Mouse (Mus musculus) forebrain, embryonic 12.5 days (tissue): Measurements from ENCODE around the gene 1700029P11Rik. TPM values are rescaled to one million over a fixed set of nuclear protein-coding genes. Genes with fewer than 3 reads are reported as not detected.

ENCODE experiments used
- ATAC-seq: fragments of 200-750 bp; cut with Nextera tagmentation; 2 replicates; pipeline ENCODE4 v1.8.0; 2017; ENCODE audit warnings: moderate TSS enrichment; ENCODE audit not compliant: low FRiP score
- H3K27ac ChIP-seq: fragments of 300-500 bp; sonication (generic); 2 replicates; pipeline ENCODE4 v1.5.1; 2016; ENCODE audit warnings: mild to moderate bottlenecking
- H3K27me3 ChIP-seq: fragments of 300-500 bp; sonication (generic); 2 replicates; pipeline ENCODE4 v1.6.1; 2016; ENCODE audit warnings: mild to moderate bottlenecking
- H3K36me3 ChIP-seq: fragments of 300-500 bp; sonication (generic); replicated peaks from 2 replicates; pipeline ENCODE4 v1.6.1; 2016; ENCODE audit warnings: mild to moderate bottlenecking
- H3K4me1 ChIP-seq: fragments of 300-500 bp; sonication (generic); 2 replicates; pipeline ENCODE4 v1.6.1; 2016
- H3K4me2 ChIP-seq: fragments of 300-500 bp; sonication (generic); 2 replicates; pipeline ENCODE4 v1.6.1; 2016; ENCODE audit warnings: mild to moderate bottlenecking, moderate library complexity
- H3K4me3 ChIP-seq: fragments of 300-500 bp; sonication (generic); replicated peaks from 2 replicates; pipeline ENCODE4 v1.5.1; 2016; ENCODE audit warnings: mild to moderate bottlenecking
- H3K9ac ChIP-seq: fragments of 300-500 bp; sonication (generic); 2 replicates; pipeline ENCODE4 v1.6.1; 2016; ENCODE audit warnings: mild to moderate bottlenecking
- H3K9me3 ChIP-seq: fragments of 300-500 bp; sonication (generic); 2 replicates; pipeline ENCODE4 v1.6.1; 2016
- WGBS: fragments of 180-500 bp; shearing (Covaris S2); methylation state at CpG from one replicate; pipeline ENCODE4 v1.1.7; 2016; 5-methylcytosine and 5-hydroxymethylcytosine counted together
- polyA plus RNA-seq: library from polyadenylated mRNA; unstranded; fragments of >200 nt; fragmentation: Nextera tagmentation; extraction: Ambion mirVana; gene quantifications from 2 replicates; pipeline ENCODE4 v1.2.1, GENCODE M21; 2016

1700029P11Rik gene
- polyA plus RNA-seq, 1 experiment from 2014 or later, result not detected

- Histone ChIP-seq H3K4me2 (no peak overlapping the region), H3K4me3 (no peak overlapping the region), H3K27ac (no peak overlapping the region), H3K4me1 (peaks cover 22% of the 10 kb centered on the region), H3K36me3 (peaks cover 18% of the 10 kb centered on the region), H3K9me3 (no peaks in the 10 kb centered on the region), H3K9ac (no peak overlapping the region), H3K27me3 (no peaks in the 10 kb centered on the region)
- 75% methylated on average over 4 of the region's 4 CpGs for WGBS
- no peak for ATAC-seq
These were observed 37.1 kb downstream of the 1700029P11Rik start for GRCm38 (mm10) chr15:82017461-82017860.

- Histone ChIP-seq H3K27me3 (no peaks in the 10 kb centered on the region), H3K4me1 (peaks cover 18% of the 10 kb centered on the region), H3K9ac (no peak overlapping the region), H3K36me3 (peaks cover 35% of the 10 kb centered on the region), H3K4me2 (no peak overlapping the region), H3K27ac (no peak overlapping the region), H3K4me3 (no peak overlapping the region), H3K9me3 (no peaks in the 10 kb centered on the region)
- WGBS, result 86% methylated on average over 3 of the region's 3 CpGs
- no peak for ATAC-seq
These were observed 38.9 kb downstream of the 1700029P11Rik start for GRCm38 (mm10) chr15:82019288-82019687.

GRCm38 (mm10) chr15:82022535-82023088 lies 42.3 kb downstream of the 1700029P11Rik start:
- Histone ChIP-seq H3K9ac (no peak overlapping the region), H3K4me3 (no peak overlapping the region), H3K4me2 (no peak overlapping the region), H3K27me3 (no peaks in the 10 kb centered on the region), H3K4me1 (no peaks in the 10 kb centered on the region), H3K27ac (no peak overlapping the region), H3K9me3 (no peaks in the 10 kb centered on the region), H3K36me3 (peaks cover 68% of the 10 kb centered on the region)
- ATAC-seq, result no peak
- WGBS, result 92% methylated on average over 13 of the region's 13 CpGs

- Histone ChIP-seq H3K4me3 (no peak overlapping the region), H3K4me2 (no peak overlapping the region), H3K4me1 (no peaks in the 10 kb centered on the region), H3K27ac (no peak overlapping the region), H3K36me3 (peaks cover 80% of the 10 kb centered on the region), H3K27me3 (no peaks in the 10 kb centered on the region), H3K9me3 (no peaks in the 10 kb centered on the region), H3K9ac (no peak overlapping the region)
- no peak for ATAC-seq
- WGBS, result 90% methylated on average over 6 of the region's 6 CpGs
These were observed 43.8 kb downstream of the 1700029P11Rik start for GRCm38 (mm10) chr15:82023965-82024635.

GRCm38 (mm10) chr15:82027276-82027675 lies 46.9 kb downstream of the 1700029P11Rik start:
- Histone ChIP-seq H3K4me2 (no peak overlapping the region), H3K27ac (no peak overlapping the region)
- ATAC-seq, result no peak

GRCm38 (mm10) chr15:82027726-82028125 lies 47.4 kb downstream of the 1700029P11Rik start:
- 94% methylated on average over 7 of the region's 7 CpGs for WGBS
- Histone ChIP-seq H3K27me3 (no peaks in the 10 kb centered on the region), H3K4me2 (no peak overlapping the region), H3K4me3 (no peak overlapping the region), H3K9me3 (no peaks in the 10 kb centered on the region), H3K4me1 (no peaks in the 10 kb centered on the region), H3K9ac (no peak overlapping the region), H3K36me3 (peaks cover 97% of the 10 kb centered on the region), H3K27ac (no peak overlapping the region)
- ATAC-seq, result no peak

More at GRCm38 (mm10) chr15:82027276-82027675, 46.9 kb downstream of the 1700029P11Rik start:
- Histone ChIP-seq H3K4me3 (no peak overlapping the region), H3K9ac (no peak overlapping the region), H3K4me1 (no peaks in the 10 kb centered on the region), H3K36me3 (peaks cover 98% of the 10 kb centered on the region), H3K9me3 (no peaks in the 10 kb centered on the region), H3K27me3 (no peaks in the 10 kb centered on the region)
- 94% methylated on average over 7 of the region's 7 CpGs for WGBS

Other genes with a start within 250 kb of the 1700029P11Rik start
- gene Zc3h7b, start 235.5 kb upstream of the 1700029P11Rik start, polyA plus RNA-seq, result 45.8 and 51.3 TPM in 2 replicates
- 166 and 174 TPM in 2 replicates for gene Rangap1, start 235.0 kb upstream of the 1700029P11Rik start, polyA plus RNA-seq
- gene Tef, start 178.1 kb upstream of the 1700029P11Rik start, polyA plus RNA-seq, result 25.8 and 27.2 TPM in 2 replicates
- 24.4 and 24.8 TPM in 2 replicates for gene Tob2, start 121.7 kb upstream of the 1700029P11Rik start, polyA plus RNA-seq
- gene Phf5a, start 108.6 kb upstream of the 1700029P11Rik start, polyA plus RNA-seq, result 138 and 140 TPM in 2 replicates
- 184 and 185 TPM in 2 replicates for gene Aco2, start 108.2 kb upstream of the 1700029P11Rik start, polyA plus RNA-seq
- gene Polr3h, start 54.3 kb upstream of the 1700029P11Rik start, polyA plus RNA-seq, result 69.8 and 75.6 TPM in 2 replicates
- gene Csdc2, start 43.8 kb upstream of the 1700029P11Rik start, polyA plus RNA-seq, result 35.8 and 39.9 TPM in 2 replicates
- gene Pmm1, start 19.6 kb upstream of the 1700029P11Rik start, polyA plus RNA-seq, result 42.0 and 44.0 TPM in 2 replicates
- 58.5 and 64.4 TPM in 2 replicates for gene Xrcc6, start 7.3 kb downstream of the 1700029P11Rik start, polyA plus RNA-seq
- gene Desi1, start 53.3 kb downstream of the 1700029P11Rik start, polyA plus RNA-seq, result 39.2 and 40.7 TPM in 2 replicates
- 210 and 220 TPM in 2 replicates for gene Snu13, start 67.1 kb downstream of the 1700029P11Rik start, polyA plus RNA-seq
- 0.06 TPM in 1 of 2 replicates, not detected in the other for gene 4930407I10Rik, start 78.6 kb downstream of the 1700029P11Rik start, polyA plus RNA-seq
- 0.06 and 0.08 TPM in 2 replicates for gene Mei1, start 89.5 kb downstream of the 1700029P11Rik start, polyA plus RNA-seq
- gene Ccdc134, start 147.4 kb downstream of the 1700029P11Rik start, polyA plus RNA-seq, result 17.5 and 19.0 TPM in 2 replicates
- gene Srebf2, start 166.6 kb downstream of the 1700029P11Rik start, polyA plus RNA-seq, result 244 and 265 TPM in 2 replicates
- 0.90 and 2.4 TPM in 2 replicates for gene Shisa8, start 232.3 kb downstream of the 1700029P11Rik start, polyA plus RNA-seq
- 0.24 and 0.29 TPM in 2 replicates for gene Tnfrsf13c, start 243.8 kb downstream of the 1700029P11Rik start, polyA plus RNA-seq